Mouse (Mus musculus): Measurements from ENCODE around the gene Hoxd9. TPM values are rescaled to one million over a fixed set of nuclear protein-coding genes. Genes with fewer than 3 reads are reported as not detected.
A peak's percentile ranks its signal among the peaks of the same experiment; 100 is the strongest.

Gene Hoxd9
- total and polyA plus RNA-seq, 3 experiments: not detected

GRCm38 (mm10) chr2:74686301-74686987 is 11.1 kb upstream of the Hoxd9 start (continued):
- TF ChIP-seq NRF1 (IDR thresholded peaks at IDR 0.05; ENCODE audit: insufficient read depth, low read depth, low read length, poor library complexity, severe bottlenecking): no peak
- no peak for TF ChIP-seq CHD1 (IDR thresholded peaks at IDR 0.05; ENCODE audit: low read depth, low read length)
- no peak for TF ChIP-seq TCF12 (IDR thresholded peaks at IDR 0.05; ENCODE audit: low read depth, low read length)
- no peak for TF ChIP-seq NELFE (IDR thresholded peaks at IDR 0.05; ENCODE audit: low read depth, low read length)
- TF ChIP-seq ZNF384 (IDR thresholded peaks at IDR 0.05; ENCODE audit: low read depth, low read length): peak; percentile 87
- no peak for TF ChIP-seq ETS1 (IDR thresholded peaks at IDR 0.05; ENCODE audit: low read depth, low read length)
- no peak for TF ChIP-seq RCOR1 (IDR thresholded peaks at IDR 0.05; ENCODE audit: low read depth, low read length)
- TF ChIP-seq USF1 (IDR thresholded peaks at IDR 0.05; ENCODE audit: low read depth, low read length): no peak
- no peak for TF ChIP-seq E2F4 (IDR thresholded peaks at IDR 0.05; ENCODE audit: borderline replicate concordance, low read depth, low read length)
- no peak for TF ChIP-seq POLR2A (IDR thresholded peaks at IDR 0.05; ENCODE audit: control insufficient read depth in 1 of 2, insufficient read depth in 1 of 2, low read depth in 1 of 2, low read length in 2 of 2, poor library complexity in 1 of 2)
- no peak for TF ChIP-seq KAT2A (conservative IDR thresholded peaks at IDR 0.05; ENCODE audit: low read depth, low read length)
- no peak for TF ChIP-seq MYC (IDR thresholded peaks at IDR 0.05; ENCODE audit: low read depth, low read length)
- TF ChIP-seq POLR2AphosphoS5 (IDR thresholded peaks at IDR 0.05; ENCODE audit: borderline replicate concordance, low read depth, low read length): no peak
- TF ChIP-seq MEF2A (IDR thresholded peaks at IDR 0.05; ENCODE audit: extremely low read depth, insufficient replicate concordance, low read depth, low read length, poor library complexity, severe bottlenecking): no peak
- TF ChIP-seq UBTF (IDR thresholded peaks at IDR 0.05; ENCODE audit: borderline replicate concordance, insufficient read depth, low read depth, low read length): no peak

- Histone ChIP-seq H3K9ac (ENCODE audit: control insufficient read depth, low read depth, low read length, poor library complexity, severe bottlenecking) (no peak overlapping the region), H3K9me3 (replicated peaks; ENCODE audit: insufficient read depth, low read length) (no peaks in the 10 kb centered on the region), H3K79me2 (ENCODE audit: control insufficient read depth, insufficient read depth, low read length, poor library complexity) (no peaks in the 10 kb centered on the region), H3K27ac (ENCODE audit: control insufficient read depth, low read depth, low read length) (no peak overlapping the region), H3K4me1 (ENCODE audit: control insufficient read depth in 1 of 2, insufficient read depth in 2 of 2, low read length in 2 of 2) (no peaks in the 10 kb centered on the region), H3K27me3 (ENCODE audit: control insufficient read depth in 1 of 2, insufficient read depth in 2 of 2, low read length in 2 of 2) (peaks cover 0 to 2% of the 10 kb centered on the region in 2 experiments; a peak in 3 of 4 replicates), H3K36me3 (ENCODE audit: control insufficient read depth in 1 of 2, insufficient read depth in 2 of 2, low read length in 2 of 2) (no peaks in the 10 kb centered on the region), H3K4me3 (ENCODE audit: control insufficient read depth in 1 of 2, insufficient read depth in 1 of 2, low read depth in 2 of 2, low read length in 2 of 2) (no peak overlapping the region)
- TF ChIP-seq RCOR1 (IDR thresholded peaks at IDR 0.05; ENCODE audit: low read depth, low read length): no peak
- TF ChIP-seq TCF12 (IDR thresholded peaks at IDR 0.05; ENCODE audit: low read depth, low read length): no peak
- no peak for TF ChIP-seq CTCF (IDR thresholded peaks at IDR 0.05 in 2 of 3, conservative IDR thresholded peaks at IDR 0.05 in 1 of 3; ENCODE audit: control insufficient read depth in 1 of 3, insufficient read depth in 1 of 3, low read depth in 2 of 3, low read length in 3 of 3, poor library complexity in 1 of 3, severe bottlenecking in 1 of 3)
- TF ChIP-seq ZMIZ1 (IDR thresholded peaks at IDR 0.05; ENCODE audit: low read depth, low read length): no peak
- TF ChIP-seq EP300 (IDR thresholded peaks at IDR 0.05; ENCODE audit: low read depth in 1 of 2, low read length in 2 of 2): no peak
- no peak for TF ChIP-seq SIN3A (IDR thresholded peaks at IDR 0.05; ENCODE audit: low read length)
- no peak for TF ChIP-seq HCFC1 (IDR thresholded peaks at IDR 0.05; ENCODE audit: low read depth, low read length)
- TF ChIP-seq CHD1 (IDR thresholded peaks at IDR 0.05; ENCODE audit: low read depth, low read length): no peak
- no peak for TF ChIP-seq CHD2 (IDR thresholded peaks at IDR 0.05; ENCODE audit: low read length)
- TF ChIP-seq BHLHE40 (IDR thresholded peaks at IDR 0.05; ENCODE audit: borderline replicate concordance, low read depth, low read length): no peak
- no peak for TF ChIP-seq TAL1 (IDR thresholded peaks at IDR 0.05; ENCODE audit: low read length)
- no peak for TF ChIP-seq MAX (IDR thresholded peaks at IDR 0.05; ENCODE audit: low read length)
- no peak for TF ChIP-seq POLR2AphosphoS2 (IDR thresholded peaks at IDR 0.05; ENCODE audit: low read length)
- TF ChIP-seq E2F4 (IDR thresholded peaks at IDR 0.05; ENCODE audit: borderline replicate concordance, low read depth, low read length): no peak
- TF ChIP-seq USF2 (IDR thresholded peaks at IDR 0.05; ENCODE audit: borderline replicate concordance in 1 of 2, insufficient read depth in 1 of 2, low read depth in 1 of 2, low read length in 2 of 2): no peak
- TF ChIP-seq UBTF (IDR thresholded peaks at IDR 0.05; ENCODE audit: borderline replicate concordance, insufficient read depth, low read depth, low read length): no peak
- DNase-seq (ENCODE audit: low read depth, low spot score): no peak
Observed at GRCm38 (mm10) chr2:74686988-74687697, 10.4 kb upstream of the Hoxd9 start.
